Mouse (Mus musculus) bone marrow macrophage, adult 2 months (primary cell): ENCODE data around the gene Arrb1. TPM values are rescaled to one million over a fixed set of nuclear protein-coding genes. Genes with fewer than 3 reads are reported as not detected.

ENCODE experiments used
- H3K27ac ChIP-seq: 2 replicates; pipeline ENCODE4 v1.5.1; 2012; ENCODE audit warnings: low read depth, low read length; ENCODE audit not compliant: insufficient read depth
- H3K4me1 ChIP-seq: 2 replicates; pipeline ENCODE4 v1.6.1; 2012; ENCODE audit warnings: low read length; ENCODE audit not compliant: control insufficient read depth, insufficient read depth
- H3K4me3 ChIP-seq: 2 replicates; pipeline ENCODE4 v1.5.1; 2012; ENCODE audit warnings: mild to moderate bottlenecking, low read length, moderate library complexity; ENCODE audit not compliant: insufficient read depth
- CTCF ChIP-seq: IDR thresholded peaks from 2 replicates; pipeline ENCODE4 v1.5.1; 2012; ENCODE audit warnings: low read depth, mild to moderate bottlenecking, low read length, moderate library complexity
- POLR2A ChIP-seq: IDR thresholded peaks from 2 replicates; pipeline ENCODE4 v1.6.1; 2012; ENCODE audit warnings: mild to moderate bottlenecking, low read depth, low read length, borderline replicate concordance
- polyA plus RNA-seq: library from polyadenylated mRNA; stranded (reverse); fragments of >200 nt; gene quantifications from 2 replicates; pipeline ENCODE4 v1.2.4, GENCODE M21; 2012; ENCODE audit not compliant: missing spikeins, insufficient read depth, insufficient read length

The Arrb1 gene
- polyA plus RNA-seq, 1 experiment, result 135 TPM

- H3K4me3 ChIP-seq, result peak overlapping the region; percentile 67
- TF ChIP-seq CTCF (no peak), POLR2A (no peak)
- H3K27ac ChIP-seq, result peak overlapping the region; percentile 84
- H3K4me1 ChIP-seq, result peaks cover 69% of the 10 kb centered on the region
Measured at GRCm38 (mm10) chr7:99535741-99536501, 655 bp downstream of the Arrb1 start.

GRCm38 (mm10) chr7:99537183-99537756, 2.0 kb downstream of the Arrb1 start:
- TF ChIP-seq POLR2A (no peak), CTCF (no peak)
- peak overlapping the region; percentile 67 for H3K4me3 ChIP-seq
- peaks cover 68% of the 10 kb centered on the region for H3K4me1 ChIP-seq
- peak overlapping the region; percentile 84 for H3K27ac ChIP-seq

- peak overlapping the region; percentile 4; the same call in 1 of the 2 replicates for H3K27ac ChIP-seq
- H3K4me1 ChIP-seq, result peaks cover 73% of the 10 kb centered on the region
- TF ChIP-seq POLR2A (no peak), CTCF (no peak)
- H3K4me3 ChIP-seq, result no peak overlapping the region
Measured at GRCm38 (mm10) chr7:99538421-99538820, 3.2 kb downstream of the Arrb1 start.

GRCm38 (mm10) chr7:99539201-99539891, 4.1 kb downstream of the Arrb1 start:
- H3K4me1 ChIP-seq, result peaks cover 72% of the 10 kb centered on the region
- H3K4me3 ChIP-seq, result peak overlapping the region; percentile 32
- H3K27ac ChIP-seq, result peak overlapping the region; percentile 70
- TF ChIP-seq POLR2A (no peak), CTCF (no peak)

GRCm38 (mm10) chr7:99540016-99540415, 4.8 kb downstream of the Arrb1 start:
- Histone ChIP-seq H3K4me1 (peaks cover 74% of the 10 kb centered on the region), H3K27ac (peak overlapping the region; percentile 70), H3K4me3 (peak overlapping the region; percentile 32)
- TF ChIP-seq POLR2A, result no peak
- TF ChIP-seq CTCF, result no peak

GRCm38 (mm10) chr7:99541204-99541603, 5.9 kb downstream of the Arrb1 start:
- no peak overlapping the region for H3K27ac ChIP-seq
- TF ChIP-seq CTCF, result no peak
- no peak for TF ChIP-seq POLR2A
- H3K4me3 ChIP-seq, result no peak overlapping the region
- peaks cover 83% of the 10 kb centered on the region for H3K4me1 ChIP-seq

GRCm38 (mm10) chr7:99544272-99544671, 9.0 kb downstream of the Arrb1 start:
- Histone ChIP-seq H3K4me3 (no peak overlapping the region), H3K27ac (peak overlapping the region; percentile 86), H3K4me1 (peaks cover 84% of the 10 kb centered on the region)
- TF ChIP-seq POLR2A (no peak), CTCF (no peak)

GRCm38 (mm10) chr7:99545885-99546745, 10.8 kb downstream of the Arrb1 start:
- Histone ChIP-seq H3K4me1 (peaks cover 83% of the 10 kb centered on the region), H3K4me3 (no peak overlapping the region)

More at GRCm38 (mm10) chr7:99545885-99546745, 10.8 kb downstream of the Arrb1 start:
- TF ChIP-seq CTCF, result no peak
- 0 out of 2 replicates have a peak, but pooled peaks have one; percentile 30 for TF ChIP-seq POLR2A
- peak overlapping the region; percentile 86 for H3K27ac ChIP-seq
